Mouse (Mus musculus): Measurements from ENCODE around the gene Ank3. TPM values are rescaled to one million over a fixed set of nuclear protein-coding genes. Genes with fewer than 3 reads are reported as not detected.

Ank3 gene
- polyA plus RNA-seq, 1 experiment: 39.1 TPM

- DNase-seq: no peak
- no peaks in the 10 kb centered on the region for H3K27me3 ChIP-seq (replicated peaks; ENCODE audit: control insufficient read depth, insufficient read depth, low read length)
- WGBS: 70% methylated on average over 6 of the region's 6 CpGs
Observed at GRCm38 (mm10) chr10:69813823-69814522, 415.4 kb downstream of the Ank3 start.

GRCm38 (mm10) chr10:69821245-69821644 is 422.7 kb downstream of the Ank3 start:
- Histone ChIP-seq H3K36me3 (ENCODE audit: control insufficient read depth, insufficient read depth, low read length) (no peaks in the 10 kb centered on the region), H3K27ac (ENCODE audit: insufficient read depth, low read depth, low read length) (no peak overlapping the region), H3K4me3 (ENCODE audit: insufficient read depth, low read depth, low read length) (no peak overlapping the region), H3K27me3 (replicated peaks; ENCODE audit: control insufficient read depth, insufficient read depth, low read length) (no peaks in the 10 kb centered on the region), H3K4me1 (ENCODE audit: control insufficient read depth, insufficient read depth, low read length) (no peaks in the 10 kb centered on the region)
- no peak for TF ChIP-seq CTCF (conservative IDR thresholded peaks at IDR 0.05; ENCODE audit: insufficient read depth, insufficient read length, low read depth, low read length)
- WGBS: 95% methylated on average over 7 of the region's 7 CpGs
- DNase-seq: no peak

More at GRCm38 (mm10) chr10:69813823-69814522, 415.4 kb downstream of the Ank3 start:
- Histone ChIP-seq H3K27ac (ENCODE audit: insufficient read depth, low read depth, low read length) (no peak overlapping the region), H3K36me3 (ENCODE audit: control insufficient read depth, insufficient read depth, low read length) (peaks cover 4% of the 10 kb centered on the region), H3K4me1 (ENCODE audit: control insufficient read depth, insufficient read depth, low read length) (no peaks in the 10 kb centered on the region), H3K4me3 (ENCODE audit: insufficient read depth, low read depth, low read length) (no peak overlapping the region)
- no peak for TF ChIP-seq POLR2A (IDR thresholded peaks at IDR 0.05; ENCODE audit: low read depth, low read length)
- no peak for TF ChIP-seq CTCF (conservative IDR thresholded peaks at IDR 0.05; ENCODE audit: insufficient read depth, insufficient read length, low read depth, low read length)

- H3K4me1 ChIP-seq (ENCODE audit: control insufficient read depth, insufficient read depth, low read length): no peaks in the 10 kb centered on the region
- no peaks in the 10 kb centered on the region for H3K36me3 ChIP-seq (ENCODE audit: control insufficient read depth, insufficient read depth, low read length)
- 56% methylated on average over 2 of the region's 2 CpGs for WGBS
- H3K27me3 ChIP-seq (replicated peaks; ENCODE audit: control insufficient read depth, insufficient read depth, low read length): no peaks in the 10 kb centered on the region
- peak overlapping the region; percentile 57 for H3K27ac ChIP-seq (ENCODE audit: insufficient read depth, low read depth, low read length)
- DNase-seq: peak; percentile 14
- no peak overlapping the region for H3K4me3 ChIP-seq (ENCODE audit: insufficient read depth, low read depth, low read length)
- TF ChIP-seq POLR2A (IDR thresholded peaks at IDR 0.05; ENCODE audit: low read depth, low read length) (no peak), CTCF (conservative IDR thresholded peaks at IDR 0.05; ENCODE audit: insufficient read depth, insufficient read length, low read depth, low read length) (no peak)
Observed at GRCm38 (mm10) chr10:69828770-69829169, 430.2 kb downstream of the Ank3 start.

- TF ChIP-seq POLR2A (IDR thresholded peaks at IDR 0.05; ENCODE audit: low read depth, low read length): no peak
- Histone ChIP-seq H3K36me3 (ENCODE audit: control insufficient read depth, insufficient read depth, low read length) (no peaks in the 10 kb centered on the region), H3K4me3 (ENCODE audit: insufficient read depth, low read depth, low read length) (no peak overlapping the region), H3K27me3 (replicated peaks; ENCODE audit: control insufficient read depth, insufficient read depth, low read length) (no peaks in the 10 kb centered on the region), H3K27ac (ENCODE audit: insufficient read depth, low read depth, low read length) (peak overlapping the region; percentile 57), H3K4me1 (ENCODE audit: control insufficient read depth, insufficient read depth, low read length) (no peaks in the 10 kb centered on the region)
- 62% methylated on average over 3 of the region's 3 CpGs for WGBS
- DNase-seq: peak; percentile 39
Observed at GRCm38 (mm10) chr10:69829236-69829635, 430.7 kb downstream of the Ank3 start.

- Histone ChIP-seq H3K4me3 (ENCODE audit: insufficient read depth, low read depth, low read length) (no peak overlapping the region), H3K27me3 (replicated peaks; ENCODE audit: control insufficient read depth, insufficient read depth, low read length) (no peaks in the 10 kb centered on the region), H3K4me1 (ENCODE audit: control insufficient read depth, insufficient read depth, low read length) (no peaks in the 10 kb centered on the region), H3K36me3 (ENCODE audit: control insufficient read depth, insufficient read depth, low read length) (no peaks in the 10 kb centered on the region), H3K27ac (ENCODE audit: insufficient read depth, low read depth, low read length) (no peak overlapping the region)
- TF ChIP-seq CTCF (conservative IDR thresholded peaks at IDR 0.05; ENCODE audit: insufficient read depth, insufficient read length, low read depth, low read length): no peak
- no peak for TF ChIP-seq POLR2A (IDR thresholded peaks at IDR 0.05; ENCODE audit: low read depth, low read length)
- 68% methylated on average over 7 of the region's 7 CpGs for WGBS
- no peak for DNase-seq
Observed at GRCm38 (mm10) chr10:69831568-69831967, 433.0 kb downstream of the Ank3 start.

- no peak for TF ChIP-seq CTCF (conservative IDR thresholded peaks at IDR 0.05; ENCODE audit: insufficient read depth, insufficient read length, low read depth, low read length)
- TF ChIP-seq POLR2A (IDR thresholded peaks at IDR 0.05; ENCODE audit: low read depth, low read length): no peak
- no peak for DNase-seq
- Histone ChIP-seq H3K4me1 (ENCODE audit: control insufficient read depth, insufficient read depth, low read length) (no peaks in the 10 kb centered on the region), H3K27me3 (replicated peaks; ENCODE audit: control insufficient read depth, insufficient read depth, low read length) (no peaks in the 10 kb centered on the region), H3K36me3 (ENCODE audit: control insufficient read depth, insufficient read depth, low read length) (no peaks in the 10 kb centered on the region), H3K27ac (ENCODE audit: insufficient read depth, low read depth, low read length) (no peak overlapping the region), H3K4me3 (ENCODE audit: insufficient read depth, low read depth, low read length) (no peak overlapping the region)
- WGBS: 67% methylated on average over 4 of the region's 4 CpGs
Observed at GRCm38 (mm10) chr10:69832241-69832640, 433.7 kb downstream of the Ank3 start.

- no peak overlapping the region for H3K4me3 ChIP-seq (ENCODE audit: insufficient read depth, low read depth, low read length)
- WGBS: 88% methylated on average over 7 of the region's 7 CpGs
- no peak for DNase-seq
- H3K36me3 ChIP-seq (ENCODE audit: control insufficient read depth, insufficient read depth, low read length): no peaks in the 10 kb centered on the region
- no peak overlapping the region for H3K27ac ChIP-seq (ENCODE audit: insufficient read depth, low read depth, low read length)
- H3K27me3 ChIP-seq (replicated peaks; ENCODE audit: control insufficient read depth, insufficient read depth, low read length): no peaks in the 10 kb centered on the region
- no peaks in the 10 kb centered on the region for H3K4me1 ChIP-seq (ENCODE audit: control insufficient read depth, insufficient read depth, low read length)
- no peak for TF ChIP-seq POLR2A (IDR thresholded peaks at IDR 0.05; ENCODE audit: low read depth, low read length)
- no peak for TF ChIP-seq CTCF (conservative IDR thresholded peaks at IDR 0.05; ENCODE audit: insufficient read depth, insufficient read length, low read depth, low read length)
Observed at GRCm38 (mm10) chr10:69832822-69833221, 434.2 kb downstream of the Ank3 start.
